Mouse (Mus musculus): ENCODE data around the gene Ifit1.
"Not testable (repeated sequence)": the region's sequence is repeated elsewhere in the genome, so short reads cannot be mapped to it uniquely, and the experiment has no call there.

The Ifit1 gene

GRCm38 (mm10) chr19:34640623-34641022, at the start of gene Ifit1, which contains the start of gene Ifit1bl2:
Ifit1 (plus strand) TSS chr19:34640871.
Ifit1bl2 (minus strand) TSS chr19:34640743.
- DNase-seq (ENCODE audit: low read depth in 1 of 2, low spot score in 2 of 2) = no peak

DNA sequence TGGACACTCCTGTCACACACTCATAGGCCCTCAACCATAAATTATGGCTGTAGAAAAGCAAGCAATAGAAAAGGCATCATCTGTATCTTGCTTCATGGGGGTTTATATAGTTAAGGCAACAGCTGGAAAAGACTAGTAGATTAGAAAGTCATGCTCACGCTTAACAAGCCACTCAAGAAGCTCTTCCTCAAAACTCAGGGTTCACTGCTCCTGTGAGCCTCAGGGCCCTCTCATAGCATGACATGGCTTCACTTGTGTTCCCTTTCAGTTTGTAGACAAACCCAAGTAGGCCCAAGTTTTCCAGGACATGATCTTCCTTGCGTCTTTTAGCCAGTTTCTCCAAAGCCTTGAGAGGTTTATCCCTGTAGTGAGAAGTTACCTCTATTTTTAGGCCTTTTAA, 47.2 kb upstream of the Ifit1 start:
- no peak for DNase-seq (ENCODE audit: low read depth in 1 of 2, low spot score in 2 of 2)

DNA sequence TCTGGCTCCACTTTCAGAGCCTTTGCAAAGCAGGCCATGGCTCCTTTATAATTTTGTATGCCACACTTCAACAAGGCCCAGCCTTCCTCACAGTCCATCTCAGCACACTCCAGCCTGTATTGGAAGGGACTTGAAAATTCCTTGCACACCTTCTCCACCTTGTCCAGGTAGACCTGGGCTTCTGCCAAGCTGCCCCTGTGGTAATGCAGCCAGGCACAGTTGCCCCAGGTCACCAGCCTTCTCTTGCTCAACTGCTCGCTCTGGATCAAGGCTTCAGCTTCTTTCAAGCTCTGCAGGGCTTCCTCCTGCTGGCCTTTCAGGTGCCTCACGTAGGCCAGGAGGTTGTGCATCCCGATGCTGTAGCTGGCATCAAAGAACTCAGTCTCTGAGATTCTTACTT, 46.1 kb upstream of the Ifit1 start:
- not testable (repeated sequence) for DNase-seq (ENCODE audit: low read depth in 1 of 2, low spot score in 2 of 2)

GRCm38 (mm10) chr19:34596811-34597210, 43.9 kb upstream of the Ifit1 start:
- DNase-seq (ENCODE audit: low read depth in 1 of 2, low spot score in 2 of 2) = no peak

DNA sequence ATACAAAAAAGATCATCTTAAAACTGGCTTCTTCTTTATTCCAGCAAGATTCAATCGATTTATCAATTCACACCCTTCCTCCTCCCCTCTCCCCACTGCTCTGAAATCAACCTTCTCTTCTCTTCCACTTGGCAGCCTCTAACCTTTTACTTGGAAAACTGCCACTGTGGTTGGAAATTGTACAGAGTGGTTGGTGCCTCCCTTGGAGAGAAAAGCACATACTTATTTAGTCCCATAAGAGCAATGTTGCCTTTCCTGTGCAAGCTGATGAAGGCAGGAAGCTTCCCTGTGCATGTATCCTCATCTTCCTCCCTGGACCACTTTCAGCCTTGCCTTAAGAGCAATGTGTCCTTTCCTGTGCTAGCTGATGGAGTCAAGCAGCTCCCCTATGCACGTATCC, 42.3 kb upstream of the Ifit1 start:
- DNase-seq (ENCODE audit: low read depth in 1 of 2, low spot score in 2 of 2) = no peak

- DNase-seq (ENCODE audit: low read depth in 1 of 2, low spot score in 2 of 2) = not testable (repeated sequence)
These were observed 41.4 kb upstream of the Ifit1 start for GRCm38 (mm10) chr19:34599250-34599649.

GRCm38 (mm10) chr19:34601888-34602287, 38.8 kb upstream of the Ifit1 start, which contains the start of gene Ifit1bl1:
Ifit1bl1 (minus strand) TSS chr19:34601956.
- not testable (repeated sequence) for DNase-seq (ENCODE audit: low read depth in 1 of 2, low spot score in 2 of 2)

DNA sequence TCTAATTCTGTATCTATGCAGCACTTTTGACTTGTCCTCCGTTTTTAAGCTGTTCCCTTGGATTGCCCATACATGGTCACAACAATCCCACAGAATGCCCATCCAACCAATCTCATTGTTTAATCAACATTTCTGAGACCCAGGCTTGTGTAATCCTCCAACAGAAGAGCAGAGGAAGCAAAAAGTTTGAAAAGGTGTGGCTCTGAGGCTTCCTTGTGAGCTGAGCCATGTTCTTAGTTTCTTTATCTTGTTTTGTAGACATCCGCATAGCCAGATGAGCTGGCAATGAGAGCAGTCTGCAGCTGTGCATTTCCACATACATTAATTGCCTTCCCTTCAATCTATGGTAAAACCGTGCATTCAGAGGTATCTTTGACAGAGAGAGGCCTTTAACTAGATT, 35.2 kb upstream of the Ifit1 start:
- no peak for DNase-seq (ENCODE audit: low read depth in 1 of 2, low spot score in 2 of 2)

GRCm38 (mm10) chr19:34607237-34608051, 33.2 kb upstream of the Ifit1 start, which contains the start of gene Ifit3b:
Ifit3b (plus strand) TSS chr19:34607970.
- DNase-seq (ENCODE audit: low read depth in 1 of 2, low spot score in 2 of 2) = not testable (repeated sequence)

DNA sequence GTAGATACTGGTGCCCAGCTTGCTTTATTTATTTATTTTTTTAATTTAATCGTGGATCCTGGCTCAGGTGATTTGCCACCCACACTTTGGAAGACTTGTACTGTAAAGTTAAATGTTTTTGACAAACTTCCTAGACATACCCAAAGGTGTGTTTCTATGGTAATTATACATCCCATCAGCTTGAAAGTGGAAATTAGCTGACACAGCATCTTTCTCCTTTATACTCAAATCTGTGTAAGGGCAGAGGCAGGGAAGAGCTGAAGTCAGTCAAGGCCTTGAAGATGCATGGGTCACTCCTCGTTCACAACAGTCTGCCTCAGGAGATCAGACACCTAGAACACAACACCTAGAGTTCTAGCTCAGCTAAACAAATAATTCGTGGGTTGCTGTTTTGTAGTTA, 30.6 kb upstream of the Ifit1 start:
- DNase-seq (ENCODE audit: low read depth in 1 of 2, low spot score in 2 of 2) = not testable (repeated sequence)

DNA sequence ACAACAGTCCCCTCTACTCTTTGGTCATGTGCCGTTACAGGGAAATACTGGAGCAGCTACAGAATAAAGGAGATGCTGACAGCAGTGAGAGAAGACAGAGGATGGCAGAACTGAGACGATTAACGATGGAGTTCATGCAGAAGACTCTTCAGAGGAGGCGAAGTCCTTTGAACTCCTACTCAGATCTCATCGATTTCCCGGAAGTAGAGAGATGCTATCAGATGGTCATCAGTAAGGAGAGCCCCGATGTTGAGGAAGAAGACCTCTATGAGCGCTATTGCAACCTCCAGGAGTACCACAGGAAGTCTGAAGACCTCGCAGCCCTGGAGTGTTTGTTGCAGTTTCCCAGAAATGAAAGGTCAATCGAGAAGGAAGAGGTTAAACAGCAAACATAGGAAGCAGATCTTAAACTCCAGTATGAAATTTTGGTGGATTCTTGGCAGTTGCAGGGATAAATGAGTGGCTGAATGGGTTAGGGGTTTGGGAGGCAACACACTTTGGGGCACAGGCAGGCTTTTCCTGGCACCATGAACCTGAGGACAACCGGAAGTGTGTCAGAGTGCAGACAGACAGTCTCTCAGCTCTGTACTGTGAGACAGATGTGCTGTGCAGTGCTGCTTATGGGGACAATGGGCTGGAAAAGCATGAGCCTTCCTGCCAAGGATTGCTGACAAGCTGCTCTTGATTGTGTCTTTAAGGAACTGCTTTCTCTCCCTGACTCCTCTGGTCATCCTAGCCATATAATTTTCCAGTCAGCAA, 28.2 kb upstream of the Ifit1 start:
- DNase-seq (ENCODE audit: low read depth in 1 of 2, low spot score in 2 of 2) = not testable (repeated sequence)

DNA sequence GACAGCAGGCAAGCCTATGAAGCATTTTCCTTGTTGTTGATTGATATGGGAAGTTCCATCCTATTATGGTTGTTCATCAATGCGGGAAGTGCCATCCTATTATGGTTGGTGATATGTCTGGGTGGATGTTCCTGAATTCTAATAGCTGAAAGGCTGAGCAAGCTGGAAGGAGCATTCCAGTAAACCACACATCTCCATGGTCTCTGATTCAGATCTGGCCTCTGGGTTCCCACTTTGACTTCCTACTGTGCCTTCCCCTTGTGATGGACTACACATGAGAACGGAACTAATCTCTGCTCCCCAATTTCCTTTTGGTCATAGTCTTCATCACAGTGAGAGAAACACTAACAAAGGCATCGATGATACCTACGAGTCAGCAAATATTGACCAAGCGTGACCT, 19.8 kb upstream of the Ifit1 start:
- DNase-seq (ENCODE audit: low read depth in 1 of 2, low spot score in 2 of 2) = no peak

GRCm38 (mm10) chr19:34623781-34624180, 16.9 kb upstream of the Ifit1 start:
- no peak for DNase-seq (ENCODE audit: low read depth in 1 of 2, low spot score in 2 of 2)

DNA sequence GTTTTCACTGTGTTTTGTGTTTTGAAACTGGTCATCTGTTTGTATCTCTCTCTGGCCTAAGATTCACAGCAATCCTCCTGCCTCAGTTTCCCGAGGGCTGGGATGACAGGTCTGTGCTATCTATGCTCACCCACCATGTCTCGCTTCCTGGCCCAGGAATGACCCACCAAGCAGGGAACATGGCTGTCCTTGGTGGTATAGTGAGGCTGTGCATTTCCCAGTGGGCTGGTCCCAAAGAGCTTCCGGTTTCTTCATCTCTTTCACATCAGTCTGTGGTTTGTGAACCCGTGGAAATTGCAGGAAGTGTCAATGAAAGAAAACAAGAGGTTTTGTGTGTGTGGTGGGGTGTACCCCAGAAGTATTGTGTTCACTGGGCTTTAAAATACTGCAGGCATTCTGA, 16.0 kb upstream of the Ifit1 start:
- DNase-seq (ENCODE audit: low read depth in 1 of 2, low spot score in 2 of 2) = no peak

GRCm38 (mm10) chr19:34627496-34627895, 13.2 kb upstream of the Ifit1 start:
- no peak for DNase-seq (ENCODE audit: low read depth in 1 of 2, low spot score in 2 of 2)

- no peak for DNase-seq (ENCODE audit: low read depth in 1 of 2, low spot score in 2 of 2)
These were observed 9.2 kb upstream of the Ifit1 start for GRCm38 (mm10) chr19:34631487-34631886.

DNA sequence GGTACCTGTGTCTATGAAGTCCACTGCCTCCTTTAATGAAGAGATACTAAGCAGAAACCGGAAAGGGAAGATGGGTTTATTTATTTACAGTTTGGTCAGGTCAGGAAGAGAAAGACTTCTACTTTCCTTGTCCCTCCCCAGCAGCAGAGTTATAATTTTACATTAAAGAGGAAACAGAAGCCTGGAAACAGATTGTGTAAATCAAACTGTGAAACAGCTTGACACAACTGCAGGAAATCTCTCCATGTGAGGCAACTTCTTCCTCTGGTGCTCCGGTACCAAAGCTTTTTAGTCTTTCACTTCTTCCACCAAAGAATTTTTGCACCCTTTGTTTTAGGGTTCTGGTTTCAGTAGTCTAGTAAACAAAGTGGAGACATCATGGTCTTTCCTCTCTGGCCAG, 7.2 kb upstream of the Ifit1 start:
- no peak for DNase-seq (ENCODE audit: low read depth in 1 of 2, low spot score in 2 of 2)

DNA sequence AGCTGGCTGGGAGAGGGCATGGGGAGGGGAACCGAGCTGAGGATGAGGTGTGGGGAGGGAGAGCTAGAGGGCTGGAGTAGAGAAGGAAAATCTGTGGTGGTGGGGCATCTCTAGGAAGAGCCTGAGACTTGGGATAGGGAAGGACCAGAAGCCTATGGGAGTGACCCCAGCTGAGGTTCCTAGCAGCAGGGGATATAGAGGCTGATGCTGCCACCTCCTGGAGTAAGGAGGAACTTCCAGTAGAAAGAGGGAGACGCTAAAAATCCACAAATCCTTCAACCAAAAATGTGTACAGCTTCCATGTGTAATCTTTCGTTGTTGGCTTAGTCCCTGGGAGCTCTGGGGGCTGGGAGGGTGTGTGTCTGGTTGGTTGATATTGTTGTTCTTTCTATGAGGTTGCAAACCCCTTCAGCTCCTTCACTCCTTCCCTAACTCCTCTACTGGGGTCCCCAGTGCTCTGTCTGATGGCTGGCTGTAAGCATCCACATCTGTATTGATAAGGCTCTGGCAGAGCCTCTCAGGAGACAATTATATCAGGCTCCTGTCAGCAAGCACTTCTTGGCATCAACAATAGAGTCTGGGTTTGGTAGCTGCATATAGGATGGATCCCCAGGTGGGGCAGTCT, 3.6 kb upstream of the Ifit1 start:
- peak in 1 of 2 experiments; percentile 10 for DNase-seq (ENCODE audit: low read depth in 1 of 2, low spot score in 2 of 2)

GRCm38 (mm10) chr19:34642616-34643015, 1.9 kb downstream of the Ifit1 start:
- DNase-seq (ENCODE audit: low read depth in 1 of 2, low spot score in 2 of 2) = no peak

GRCm38 (mm10) chr19:34647630-34648029, 7.0 kb downstream of the Ifit1 start:
- not testable (repeated sequence) for DNase-seq (ENCODE audit: low read depth in 1 of 2, low spot score in 2 of 2)

DNA sequence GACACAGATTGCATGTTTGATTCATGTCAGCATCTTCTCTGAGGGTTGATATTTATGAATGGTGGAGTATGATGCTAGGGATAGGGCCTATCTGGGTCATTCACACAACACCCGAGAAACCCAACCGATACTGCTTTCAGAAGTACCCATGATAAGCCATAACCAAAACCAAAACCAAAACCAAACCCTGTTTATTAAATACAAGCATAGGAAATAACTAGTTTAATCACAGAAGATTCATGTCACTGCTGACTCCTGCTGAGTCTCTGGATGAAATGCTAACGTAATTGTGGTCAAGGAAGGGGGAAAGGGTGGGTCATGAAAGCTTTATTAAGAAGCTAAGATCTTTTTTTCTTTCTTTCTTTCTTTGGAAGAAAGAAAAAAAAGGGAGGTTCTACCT, 9.6 kb downstream of the Ifit1 start:
- no peak for DNase-seq (ENCODE audit: low read depth in 1 of 2, low spot score in 2 of 2)

DNA sequence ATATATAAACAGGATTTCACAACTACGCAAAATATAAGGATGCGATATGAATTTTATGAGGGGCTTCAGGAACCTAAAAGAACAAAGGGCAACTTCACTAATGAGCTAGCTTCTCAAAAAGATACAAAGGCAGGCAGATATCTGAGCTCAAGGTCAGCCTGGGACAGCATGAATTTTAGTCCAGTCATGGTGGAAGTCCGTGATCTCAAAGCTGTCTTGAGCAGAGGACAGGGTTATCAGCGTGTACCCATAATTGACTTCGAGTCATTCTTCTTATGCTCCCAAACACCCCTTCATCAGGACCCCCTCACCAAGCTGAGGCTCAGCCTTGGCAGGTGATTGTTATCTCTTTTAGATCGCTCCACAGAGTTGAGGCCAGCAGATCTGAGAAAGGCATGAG, 10.3 kb downstream of the Ifit1 start:
- DNase-seq (ENCODE audit: low read depth in 1 of 2, low spot score in 2 of 2) = no peak
